Mouse (Mus musculus): ENCODE measurements at regions not wholly inside any gene's neighbourhood (a gene's known extent, or its start where the extent isn't known, plus 50 kb on each side); places are given as distances from the start of the nearest gene placed in this dataset.

GRCm38 (mm10) chr10:24493936-24494335 lies 101.3 kb upstream of the Ccn2 start:
- H3K4me2 ChIP-seq (ENCODE audit: low read depth, low read length), result no peak overlapping the region
- 19% methylated on average over 6 of the region's 6 CpGs for WGBS (ENCODE audit: insufficient replicate concordance)
- no peak overlapping the region for H3K4me3 ChIP-seq (ENCODE audit: low read depth, low read length)
- H3K9ac ChIP-seq (ENCODE audit: low read depth, low read length), result no peak overlapping the region
- H3K36me3 ChIP-seq (ENCODE audit: control insufficient read depth, insufficient read depth), result no peaks in the 10 kb centered on the region
- H3K9me3 ChIP-seq (replicated peaks; ENCODE audit: control insufficient read depth, low read length), result no peaks in the 10 kb centered on the region
- peak; percentile 72 for ATAC-seq (ENCODE audit: low read depth)
- no peaks in the 10 kb centered on the region for H3K27me3 ChIP-seq (ENCODE audit: control insufficient read depth, insufficient read depth, low read depth, low read length)
- H3K27ac ChIP-seq (ENCODE audit: low read length), result no peak overlapping the region
- no peaks in the 10 kb centered on the region for H3K4me1 ChIP-seq (ENCODE audit: control insufficient read depth, low read depth, low read length)

GRCm38 (mm10) chr10:24519795-24520512 lies 75.3 kb upstream of the Ccn2 start:
- Histone ChIP-seq H3K9me3 (replicated peaks; ENCODE audit: control insufficient read depth, low read length) (no peaks in the 10 kb centered on the region), H3K36me3 (ENCODE audit: control insufficient read depth, insufficient read depth) (no peaks in the 10 kb centered on the region), H3K4me1 (ENCODE audit: control insufficient read depth, low read depth, low read length) (no peaks in the 10 kb centered on the region), H3K9ac (ENCODE audit: low read depth, low read length) (no peak overlapping the region), H3K27me3 (ENCODE audit: control insufficient read depth, insufficient read depth, low read depth, low read length) (no peaks in the 10 kb centered on the region), H3K27ac (ENCODE audit: low read length) (no peak overlapping the region), H3K4me3 (ENCODE audit: low read depth, low read length) (no peak overlapping the region), H3K4me2 (ENCODE audit: low read depth, low read length) (no peak overlapping the region)
- 70% methylated on average over 11 of the region's 11 CpGs for WGBS (ENCODE audit: insufficient replicate concordance)
- no peak for ATAC-seq (ENCODE audit: low read depth)

GRCm38 (mm10) chr10:24520515-24520914 lies 74.7 kb upstream of the Ccn2 start:
- H3K4me1 ChIP-seq (ENCODE audit: control insufficient read depth, low read depth, low read length), result no peaks in the 10 kb centered on the region
- no peak overlapping the region for H3K4me2 ChIP-seq (ENCODE audit: low read depth, low read length)
- H3K4me3 ChIP-seq (ENCODE audit: low read depth, low read length), result no peak overlapping the region
- ATAC-seq (ENCODE audit: low read depth), result no peak
- H3K9me3 ChIP-seq (replicated peaks; ENCODE audit: control insufficient read depth, low read length), result no peaks in the 10 kb centered on the region
- H3K27me3 ChIP-seq (ENCODE audit: control insufficient read depth, insufficient read depth, low read depth, low read length), result no peaks in the 10 kb centered on the region
- WGBS (ENCODE audit: insufficient replicate concordance), result 53% methylated on average over 3 of the region's 3 CpGs
- H3K27ac ChIP-seq (ENCODE audit: low read length), result no peak overlapping the region
- H3K36me3 ChIP-seq (ENCODE audit: control insufficient read depth, insufficient read depth), result no peaks in the 10 kb centered on the region
- H3K9ac ChIP-seq (ENCODE audit: low read depth, low read length), result no peak overlapping the region

- Histone ChIP-seq H3K4me3 (ENCODE audit: low read depth, low read length) (no peak overlapping the region), H3K9ac (ENCODE audit: low read depth, low read length) (no peak overlapping the region), H3K4me1 (ENCODE audit: control insufficient read depth, low read depth, low read length) (no peaks in the 10 kb centered on the region), H3K27me3 (ENCODE audit: control insufficient read depth, insufficient read depth, low read depth, low read length) (no peaks in the 10 kb centered on the region), H3K9me3 (replicated peaks; ENCODE audit: control insufficient read depth, low read length) (no peaks in the 10 kb centered on the region), H3K36me3 (ENCODE audit: control insufficient read depth, insufficient read depth) (no peaks in the 10 kb centered on the region), H3K4me2 (ENCODE audit: low read depth, low read length) (no peak overlapping the region), H3K27ac (ENCODE audit: low read length) (no peak overlapping the region)
- no peak for ATAC-seq (ENCODE audit: low read depth)
- 62% methylated on average over 2 of the region's 2 CpGs for WGBS (ENCODE audit: insufficient replicate concordance)
Observed at GRCm38 (mm10) chr10:24532776-24533175, 62.5 kb upstream of the Ccn2 start.

GRCm38 (mm10) chr10:24534901-24535300 lies 60.3 kb upstream of the Ccn2 start:
- no peak overlapping the region for H3K27ac ChIP-seq (ENCODE audit: low read length)
- H3K4me2 ChIP-seq (ENCODE audit: low read depth, low read length), result no peak overlapping the region
- no peak overlapping the region for H3K9ac ChIP-seq (ENCODE audit: low read depth, low read length)
- no peaks in the 10 kb centered on the region for H3K27me3 ChIP-seq (ENCODE audit: control insufficient read depth, insufficient read depth, low read depth, low read length)
- H3K4me3 ChIP-seq (ENCODE audit: low read depth, low read length), result no peak overlapping the region
- no peaks in the 10 kb centered on the region for H3K4me1 ChIP-seq (ENCODE audit: control insufficient read depth, low read depth, low read length)
- no peaks in the 10 kb centered on the region for H3K9me3 ChIP-seq (replicated peaks; ENCODE audit: control insufficient read depth, low read length)
- no peaks in the 10 kb centered on the region for H3K36me3 ChIP-seq (ENCODE audit: control insufficient read depth, insufficient read depth)
- WGBS (ENCODE audit: insufficient replicate concordance), result 82% methylated on average over 11 of the region's 11 CpGs
- ATAC-seq (ENCODE audit: low read depth), result no peak

GRCm38 (mm10) chr10:24535461-24535860 lies 59.8 kb upstream of the Ccn2 start:
- ATAC-seq (ENCODE audit: low read depth), result no peak
- 64% methylated on average over 6 of the region's 6 CpGs for WGBS (ENCODE audit: insufficient replicate concordance)
- H3K4me1 ChIP-seq (ENCODE audit: control insufficient read depth, low read depth, low read length), result no peaks in the 10 kb centered on the region
- H3K36me3 ChIP-seq (ENCODE audit: control insufficient read depth, insufficient read depth), result no peaks in the 10 kb centered on the region
- no peak overlapping the region for H3K9ac ChIP-seq (ENCODE audit: low read depth, low read length)
- no peak overlapping the region for H3K4me3 ChIP-seq (ENCODE audit: low read depth, low read length)
- H3K9me3 ChIP-seq (replicated peaks; ENCODE audit: control insufficient read depth, low read length), result no peaks in the 10 kb centered on the region
- H3K27me3 ChIP-seq (ENCODE audit: control insufficient read depth, insufficient read depth, low read depth, low read length), result no peaks in the 10 kb centered on the region
- no peak overlapping the region for H3K4me2 ChIP-seq (ENCODE audit: low read depth, low read length)
- H3K27ac ChIP-seq (ENCODE audit: low read length), result no peak overlapping the region

GRCm38 (mm10) chr10:24541990-24542389 lies 53.3 kb upstream of the Ccn2 start:
- H3K36me3 ChIP-seq (ENCODE audit: control insufficient read depth, insufficient read depth), result no peaks in the 10 kb centered on the region
- 50% methylated on average over 4 of the region's 4 CpGs for WGBS (ENCODE audit: insufficient replicate concordance)
- no peak for ATAC-seq (ENCODE audit: low read depth)
- no peaks in the 10 kb centered on the region for H3K4me1 ChIP-seq (ENCODE audit: control insufficient read depth, low read depth, low read length)
- H3K9ac ChIP-seq (ENCODE audit: low read depth, low read length), result no peak overlapping the region
- H3K4me2 ChIP-seq (ENCODE audit: low read depth, low read length), result no peak overlapping the region
- no peaks in the 10 kb centered on the region for H3K27me3 ChIP-seq (ENCODE audit: control insufficient read depth, insufficient read depth, low read depth, low read length)
- no peaks in the 10 kb centered on the region for H3K9me3 ChIP-seq (replicated peaks; ENCODE audit: control insufficient read depth, low read length)
- H3K4me3 ChIP-seq (ENCODE audit: low read depth, low read length), result no peak overlapping the region
- no peak overlapping the region for H3K27ac ChIP-seq (ENCODE audit: low read length)
